Mouse (Mus musculus): Measurements from ENCODE around the gene Fam189a2. TPM values are rescaled to one million over a fixed set of nuclear protein-coding genes. Genes with fewer than 3 reads are reported as not detected.
A peak's percentile ranks its signal among the peaks of the same experiment; 100 is the strongest.

Gene Fam189a2
- polyA plus RNA-seq, 1 experiment from 2014 or later: 0.35 TPM

- no peak overlapping the region for H3K27ac ChIP-seq
- H3K9ac ChIP-seq: no peak overlapping the region
- H3K4me3 ChIP-seq: no peak overlapping the region
- H3K9me3 ChIP-seq (replicated peaks): no peaks in the 10 kb centered on the region
- peak; percentile 82 for ATAC-seq
- H3K4me1 ChIP-seq: no peaks in the 10 kb centered on the region
- no peaks in the 10 kb centered on the region for H3K36me3 ChIP-seq (ENCODE audit: poor library complexity, severe bottlenecking)
- 85% methylated on average over 10 of the region's 10 CpGs for WGBS
- H3K4me2 ChIP-seq: no peak overlapping the region
- no peaks in the 10 kb centered on the region for H3K27me3 ChIP-seq
Observed at GRCm38 (mm10) chr19:23995766-23996399, 34.9 kb downstream of the Fam189a2 start.

- Histone ChIP-seq H3K36me3 (ENCODE audit: poor library complexity, severe bottlenecking) (no peaks in the 10 kb centered on the region), H3K9ac (no peak overlapping the region), H3K4me2 (no peak overlapping the region), H3K27me3 (no peaks in the 10 kb centered on the region), H3K4me3 (no peak overlapping the region), H3K27ac (no peak overlapping the region), H3K9me3 (replicated peaks) (no peaks in the 10 kb centered on the region), H3K4me1 (no peaks in the 10 kb centered on the region)
- WGBS: 88% methylated on average over 4 of the region's 4 CpGs
- ATAC-seq: no peak
Observed at GRCm38 (mm10) chr19:23988166-23988565, 42.7 kb downstream of the Fam189a2 start.

GRCm38 (mm10) chr19:23987291-23987690 lies 43.5 kb downstream of the Fam189a2 start:
- H3K27me3 ChIP-seq: no peaks in the 10 kb centered on the region
- no peak overlapping the region for H3K9ac ChIP-seq
- H3K4me3 ChIP-seq: no peak overlapping the region
- no peaks in the 10 kb centered on the region for H3K4me1 ChIP-seq
- no peak overlapping the region for H3K27ac ChIP-seq
- H3K4me2 ChIP-seq: no peak overlapping the region
- no peaks in the 10 kb centered on the region for H3K36me3 ChIP-seq (ENCODE audit: poor library complexity, severe bottlenecking)
- no peak for ATAC-seq
- WGBS: 71% methylated on average over 2 of the region's 2 CpGs
- no peaks in the 10 kb centered on the region for H3K9me3 ChIP-seq (replicated peaks)

- H3K4me2 ChIP-seq: no peak overlapping the region
- no peaks in the 10 kb centered on the region for H3K9me3 ChIP-seq (replicated peaks)
- H3K36me3 ChIP-seq (ENCODE audit: poor library complexity, severe bottlenecking): no peaks in the 10 kb centered on the region
- no peak overlapping the region for H3K9ac ChIP-seq
- 72% methylated on average over 6 of the region's 6 CpGs for WGBS
- no peaks in the 10 kb centered on the region for H3K27me3 ChIP-seq
- H3K27ac ChIP-seq: no peak overlapping the region
- no peak for ATAC-seq
- H3K4me3 ChIP-seq: no peak overlapping the region
- H3K4me1 ChIP-seq: no peaks in the 10 kb centered on the region
Observed at GRCm38 (mm10) chr19:23984186-23984585, 46.6 kb downstream of the Fam189a2 start.

GRCm38 (mm10) chr19:23980598-23980997 lies 50.2 kb downstream of the Fam189a2 start:
- Histone ChIP-seq H3K9ac (no peak overlapping the region), H3K27me3 (no peaks in the 10 kb centered on the region), H3K4me2 (no peak overlapping the region), H3K4me1 (no peaks in the 10 kb centered on the region), H3K36me3 (ENCODE audit: poor library complexity, severe bottlenecking) (no peaks in the 10 kb centered on the region), H3K4me3 (no peak overlapping the region), H3K27ac (no peak overlapping the region), H3K9me3 (replicated peaks) (no peaks in the 10 kb centered on the region)
- ATAC-seq: no peak
- 81% methylated on average over 3 of the region's 3 CpGs for WGBS

- H3K4me1 ChIP-seq: peaks cover 5% of the 10 kb centered on the region
- H3K27ac ChIP-seq: no peak overlapping the region
- no peak overlapping the region for H3K4me3 ChIP-seq
- 81% methylated on average over 6 of the region's 6 CpGs for WGBS
- H3K27me3 ChIP-seq: no peaks in the 10 kb centered on the region
- H3K4me2 ChIP-seq: no peak overlapping the region
- no peak for ATAC-seq
- no peaks in the 10 kb centered on the region for H3K9me3 ChIP-seq (replicated peaks)
- H3K36me3 ChIP-seq (ENCODE audit: poor library complexity, severe bottlenecking): peaks cover 5% of the 10 kb centered on the region; the same call in 1 of the 2 replicates
- no peak overlapping the region for H3K9ac ChIP-seq
Observed at GRCm38 (mm10) chr19:23977901-23978443, 52.8 kb downstream of the Fam189a2 start.

- no peak overlapping the region for H3K4me2 ChIP-seq
- H3K4me1 ChIP-seq: peaks cover 12% of the 10 kb centered on the region
- no peak overlapping the region for H3K9ac ChIP-seq
- H3K27me3 ChIP-seq: no peaks in the 10 kb centered on the region
- peak; percentile 90 for ATAC-seq
- no peak overlapping the region for H3K4me3 ChIP-seq
- peaks cover 5% of the 10 kb centered on the region; the same call in 1 of the 2 replicates for H3K36me3 ChIP-seq (ENCODE audit: poor library complexity, severe bottlenecking)
- peak overlapping the region; percentile 14; the same call in 1 of the 2 replicates for H3K27ac ChIP-seq
- H3K9me3 ChIP-seq (replicated peaks): no peaks in the 10 kb centered on the region
- WGBS: 61% methylated on average over 16 of the region's 16 CpGs
Observed at GRCm38 (mm10) chr19:23972881-23973649, 57.8 kb downstream of the Fam189a2 start.

GRCm38 (mm10) chr19:23971391-23971790 lies 59.4 kb downstream of the Fam189a2 start:
- 93% methylated on average over 7 of the region's 7 CpGs for WGBS
- Histone ChIP-seq H3K27ac (no peak overlapping the region), H3K9me3 (replicated peaks) (no peaks in the 10 kb centered on the region), H3K4me3 (no peak overlapping the region), H3K4me1 (peaks cover 12% of the 10 kb centered on the region), H3K4me2 (no peak overlapping the region), H3K27me3 (no peaks in the 10 kb centered on the region), H3K9ac (no peak overlapping the region), H3K36me3 (ENCODE audit: poor library complexity, severe bottlenecking) (peaks cover 5% of the 10 kb centered on the region; the same call in 1 of the 2 replicates)
- no peak for ATAC-seq

- 95% methylated on average over 3 of the region's 3 CpGs for WGBS
- Histone ChIP-seq H3K9ac (no peak overlapping the region), H3K36me3 (ENCODE audit: poor library complexity, severe bottlenecking) (peaks cover 5% of the 10 kb centered on the region; the same call in 1 of the 2 replicates), H3K27ac (no peak overlapping the region), H3K4me2 (no peak overlapping the region), H3K4me3 (no peak overlapping the region), H3K27me3 (no peaks in the 10 kb centered on the region), H3K4me1 (peaks cover 12% of the 10 kb centered on the region), H3K9me3 (replicated peaks) (no peaks in the 10 kb centered on the region)
- no peak for ATAC-seq
Observed at GRCm38 (mm10) chr19:23970374-23970773, 60.4 kb downstream of the Fam189a2 start.

- Histone ChIP-seq H3K36me3 (ENCODE audit: poor library complexity, severe bottlenecking) (no peaks in the 10 kb centered on the region), H3K4me2 (no peak overlapping the region), H3K4me1 (peaks cover 12% of the 10 kb centered on the region), H3K9ac (no peak overlapping the region), H3K4me3 (no peak overlapping the region), H3K9me3 (replicated peaks) (no peaks in the 10 kb centered on the region), H3K27ac (no peak overlapping the region), H3K27me3 (no peaks in the 10 kb centered on the region)
- ATAC-seq: no peak
- WGBS: 79% methylated on average over 2 of the region's 2 CpGs
Observed at GRCm38 (mm10) chr19:23968862-23969225, 62.0 kb downstream of the Fam189a2 start.

GRCm38 (mm10) chr19:23968125-23968861 lies 62.5 kb downstream of the Fam189a2 start:
- H3K27ac ChIP-seq: no peak overlapping the region
- H3K36me3 ChIP-seq (ENCODE audit: poor library complexity, severe bottlenecking): no peaks in the 10 kb centered on the region
- H3K4me3 ChIP-seq: no peak overlapping the region
- WGBS: 45% methylated on average over 5 of the region's 5 CpGs
- H3K4me1 ChIP-seq: peaks cover 11% of the 10 kb centered on the region
- ATAC-seq: no peak
- no peaks in the 10 kb centered on the region for H3K9me3 ChIP-seq (replicated peaks)
- H3K9ac ChIP-seq: no peak overlapping the region
- H3K4me2 ChIP-seq: no peak overlapping the region
- no peaks in the 10 kb centered on the region for H3K27me3 ChIP-seq

GRCm38 (mm10) chr19:23967156-23967555 lies 63.7 kb downstream of the Fam189a2 start:
- H3K9ac ChIP-seq: no peak overlapping the region
- H3K36me3 ChIP-seq (ENCODE audit: poor library complexity, severe bottlenecking): no peaks in the 10 kb centered on the region
- H3K4me2 ChIP-seq: no peak overlapping the region
- no peaks in the 10 kb centered on the region for H3K27me3 ChIP-seq
- H3K4me1 ChIP-seq: no peaks in the 10 kb centered on the region
- no peak overlapping the region for H3K4me3 ChIP-seq
- WGBS: 55% methylated on average over 2 of the region's 2 CpGs
- no peak for ATAC-seq
- H3K9me3 ChIP-seq (replicated peaks): no peaks in the 10 kb centered on the region
- no peak overlapping the region for H3K27ac ChIP-seq

Measured in forebrain, embryonic 13.5 days (tissue).